Mouse (Mus musculus) midbrain, embryonic 14.5 days (tissue): Measurements from ENCODE around the gene Gm20897. TPM values are rescaled to one million over a fixed set of nuclear protein-coding genes. Genes with fewer than 3 reads are reported as not detected.
"Not testable (repeated sequence)": the region's sequence is repeated elsewhere in the genome, so short reads cannot be mapped to it uniquely, and the experiment has no call there.

Experiments
- ATAC-seq: fragments of 200-750 bp; cut with Nextera tagmentation; 2 replicates; pipeline ENCODE4 v1.8.0; 2017; ENCODE audit warnings: moderate number of reproducible peaks, moderate library complexity; ENCODE audit not compliant: low FRiP score, low TSS enrichment
- DNase-seq: peaks from one replicate; pipeline ENCODE4 v3.0.0-alpha.2; 2015
- H3K27ac ChIP-seq: fragments of 300-500 bp; sonication (generic); replicated peaks from 2 replicates; pipeline ENCODE4 v1.5.1; 2014; ENCODE audit warnings: mild to moderate bottlenecking, low read depth, low read length, moderate library complexity
- H3K27me3 ChIP-seq: fragments of 300-500 bp; sonication (generic); 2 replicates; pipeline ENCODE4 v1.6.1; 2014; ENCODE audit warnings: low read length, control low read depth, mixed read lengths; ENCODE audit not compliant: control insufficient read depth, insufficient read depth
- H3K36me3 ChIP-seq: fragments of 300-500 bp; sonication (generic); 2 replicates; pipeline ENCODE4 v1.6.1; 2014; ENCODE audit warnings: low read length, control low read depth; ENCODE audit not compliant: control insufficient read depth, insufficient read depth
- H3K4me1 ChIP-seq: fragments of 300-500 bp; sonication (generic); 2 replicates; pipeline ENCODE4 v1.6.1; 2014; ENCODE audit warnings: mild to moderate bottlenecking, antibody characterized with exemption, low read length, control low read depth; ENCODE audit not compliant: control insufficient read depth, insufficient read depth
- H3K4me2 ChIP-seq: fragments of 300-500 bp; sonication (generic); 2 replicates; pipeline ENCODE4 v1.6.1; 2014; ENCODE audit warnings: mild to moderate bottlenecking, low read length, moderate library complexity
- H3K4me3 ChIP-seq: fragments of 300-500 bp; sonication (generic); replicated peaks from 2 replicates; pipeline ENCODE4 v1.5.1; 2014; ENCODE audit warnings: low read depth, low read length
- H3K9ac ChIP-seq: fragments of 300-500 bp; sonication (generic); replicated peaks from 2 replicates; pipeline ENCODE4 v1.6.1; 2014; ENCODE audit warnings: mild to moderate bottlenecking, low read length, moderate library complexity
- H3K9me3 ChIP-seq: fragments of 300-500 bp; sonication (generic); 2 replicates; pipeline ENCODE4 v1.6.1; 2016; ENCODE audit warnings: low read length, control low read depth, mixed read lengths; ENCODE audit not compliant: control insufficient read depth
- WGBS: fragments of 180-500 bp; shearing (Covaris S2); extraction: QIAGEN DNeasy Blood & Tissue Kit; methylation state at CpG from one replicate; pipeline ENCODE4 v1.1.7; 2014; 5-methylcytosine and 5-hydroxymethylcytosine counted together
- polyA plus RNA-seq: library from polyadenylated mRNA; unstranded; fragments of >200 nt; fragmentation: Nextera tagmentation; extraction: Ambion mirVana; gene quantifications from 2 replicates; pipeline ENCODE4 v1.2.1, GENCODE M21; 2014

Gene Gm20897
- polyA plus RNA-seq, result not detected in 2 replicates

- H3K4me1 ChIP-seq, DNase-seq, H3K27ac ChIP-seq, H3K36me3 ChIP-seq, H3K27me3 ChIP-seq, ATAC-seq, H3K4me3 ChIP-seq, H3K9ac ChIP-seq, H3K9me3 ChIP-seq, H3K4me2 ChIP-seq: not testable (repeated sequence)
- 86% methylated on average over 5 of the region's 6 CpGs for WGBS
Observed at GRCm38 (mm10) chrY:38502138-38502537, at the start of gene Gm20897. Gene Gm20897, minus strand, starts transcription at chrY:38502238.

Other genes with a start within 250 kb of the Gm20897 start
- gene Gm21732, start 73.5 kb upstream of the Gm20897 start, polyA plus RNA-seq, result not detected in 2 replicates